Mouse (Mus musculus) gastrocnemius, postnatal 25 days (tissue): ENCODE results near the gene Cyp2u1. TPM values are rescaled to one million over a fixed set of nuclear protein-coding genes. Genes with fewer than 3 reads are reported as not detected.
"Not testable (repeated sequence)": the region's sequence is repeated elsewhere in the genome, so short reads cannot be mapped to it uniquely, and the experiment has no call there.

Experiments
- DNase-seq: peaks from one replicate; pipeline ENCODE4 v3.0.0; 2022
- long read RNA-seq, 2 experiments: library from polyadenylated mRNA; stranded (forward); transcript quantifications; one replicate each; pipeline ENCODE4 v2.0.0; 2021
- total RNA-seq, 2 experiments: library from RNA; stranded (reverse); gene quantifications; 1 replicate in 1 of 2; 2 replicates in 1 of 2; pipeline ENCODE4 v1.2.3; 2021

The Cyp2u1 gene
- 10 to 100 TPM; 10.4 to 12.3 TPM for total RNA-seq
- long read RNA-seq, experiment 1, full-length matches to known transcripts, result 1 of 2 reads
- long read RNA-seq, experiment 1, partial matches to known transcripts, result 0 of 2 reads
- long read RNA-seq, experiment 1, other reads (novel, unspliced or antisense), result 1 of 2 reads
- long read RNA-seq, experiment 2, partial matches to known transcripts, result 2 of 3 reads
- long read RNA-seq, experiment 2, other reads (novel, unspliced or antisense), result 1 of 3 reads

DNA sequence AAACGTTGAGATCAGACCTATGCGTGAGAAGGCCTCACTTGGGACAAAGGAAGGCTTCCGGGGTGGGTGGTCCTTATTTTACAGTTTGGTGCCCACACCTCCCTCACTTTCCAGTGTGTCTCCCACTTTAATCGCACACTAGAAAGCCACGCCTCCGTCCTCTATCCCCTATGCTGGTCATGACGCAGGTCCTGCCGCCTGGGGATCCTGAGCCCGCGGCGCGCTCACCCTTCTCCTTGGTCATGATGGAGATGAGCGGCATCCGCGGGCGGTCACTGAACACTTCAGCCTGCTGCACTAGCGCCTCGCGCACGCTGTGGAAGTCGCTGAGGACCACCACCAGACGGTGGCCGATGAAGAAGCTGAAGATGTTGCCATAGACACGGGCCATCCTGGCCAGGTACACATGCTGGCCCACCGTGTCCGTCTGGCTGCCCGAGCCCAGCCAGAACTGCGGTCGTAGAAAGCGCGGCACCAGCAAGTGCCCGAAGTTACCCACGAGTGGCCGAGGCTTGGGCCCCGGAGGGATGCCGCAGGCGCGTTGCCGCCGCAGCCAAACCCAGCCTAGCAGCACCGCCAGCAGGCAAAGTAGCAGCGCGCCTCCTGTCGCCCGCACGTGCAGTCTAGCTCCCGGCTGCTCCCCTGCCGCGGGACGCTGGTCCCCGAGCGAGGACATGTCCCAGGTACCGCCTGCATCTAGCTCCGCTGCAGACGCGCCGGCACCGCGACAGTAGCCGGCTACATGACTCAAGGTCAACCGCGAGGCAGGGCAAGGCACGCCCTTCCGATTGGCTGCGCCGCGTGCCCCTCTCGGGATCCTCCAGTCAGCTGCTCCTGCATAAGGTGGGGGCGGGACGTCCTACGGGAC is at the start of gene Cyp2u1:
TSS of gene Cyp2u1 (minus strand) at position 776 of the 868 bp plus-strand sequence.
- DNase-seq, result peak; percentile 90

GRCm38 (mm10) chr3:131350539-131350938 is 47.5 kb upstream of the Cyp2u1 start:
- DNase-seq, result no peak

DNA sequence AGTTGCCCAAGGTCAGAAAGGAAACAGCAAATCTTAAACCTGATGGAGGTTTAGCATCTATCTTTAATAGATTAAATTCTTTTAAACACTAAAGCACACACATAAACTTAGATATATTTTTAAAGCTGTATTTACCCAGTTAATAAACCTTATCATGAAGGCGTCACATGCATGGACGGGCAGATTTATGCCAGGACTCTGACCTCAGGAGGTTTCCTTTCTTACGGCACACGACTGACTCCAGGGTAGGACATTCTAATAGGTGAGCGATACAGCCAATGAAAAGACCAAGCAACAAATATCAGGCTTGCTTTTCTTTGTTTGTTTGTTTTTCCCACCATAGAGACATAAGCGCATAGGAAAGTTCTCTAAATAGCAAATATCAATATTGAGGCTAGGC is 46.0 kb upstream of the Cyp2u1 start:
- DNase-seq, result no peak

DNA sequence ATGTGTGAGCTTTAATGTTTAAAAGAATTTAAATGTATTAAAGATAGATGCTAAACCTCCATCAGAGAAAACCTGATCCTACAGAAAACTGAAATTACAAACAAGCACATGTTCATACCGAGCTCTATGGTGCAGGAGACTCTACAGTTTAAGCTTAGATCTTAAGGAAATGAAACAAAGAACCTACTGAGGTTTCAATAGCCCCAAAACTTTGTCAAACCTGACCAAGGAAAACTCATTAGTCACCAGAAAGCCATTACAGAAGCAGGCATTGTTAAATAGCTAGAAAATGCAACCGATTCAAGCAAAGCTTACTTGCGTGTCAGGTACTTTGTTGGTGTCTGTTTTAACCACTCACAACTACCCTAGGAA is 45.5 kb upstream of the Cyp2u1 start:
- DNase-seq, result no peak

- DNase-seq, result no peak
Observed at GRCm38 (mm10) chr3:131347831-131348578, 45.0 kb upstream of the Cyp2u1 start.

GRCm38 (mm10) chr3:131345903-131346302 is 42.9 kb upstream of the Cyp2u1 start:
- DNase-seq, result no peak

DNA sequence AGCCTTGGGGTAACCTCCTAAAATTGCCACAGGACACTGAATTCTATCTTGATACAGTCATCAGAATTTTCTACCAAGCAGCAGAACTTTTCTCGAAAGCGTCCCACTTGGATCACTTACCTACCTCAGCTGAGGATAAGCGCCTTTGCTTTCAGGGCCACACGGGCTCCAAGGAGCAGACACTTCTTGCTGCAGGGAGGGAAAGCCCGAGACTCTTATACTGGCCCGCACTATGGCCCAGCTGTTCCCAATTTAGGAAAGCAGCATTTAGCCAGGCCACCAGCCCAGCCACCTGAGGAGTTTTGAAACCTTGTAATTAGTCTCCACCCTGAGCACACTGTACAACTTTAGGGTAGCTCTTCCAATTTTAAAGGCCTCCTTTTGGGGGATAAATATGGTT is 40.3 kb upstream of the Cyp2u1 start:
- DNase-seq, result no peak

GRCm38 (mm10) chr3:131340885-131341284 is 37.9 kb upstream of the Cyp2u1 start:
- DNase-seq, result no peak

- no peak for DNase-seq
Observed at GRCm38 (mm10) chr3:131339280-131339679, 36.3 kb upstream of the Cyp2u1 start.

DNA sequence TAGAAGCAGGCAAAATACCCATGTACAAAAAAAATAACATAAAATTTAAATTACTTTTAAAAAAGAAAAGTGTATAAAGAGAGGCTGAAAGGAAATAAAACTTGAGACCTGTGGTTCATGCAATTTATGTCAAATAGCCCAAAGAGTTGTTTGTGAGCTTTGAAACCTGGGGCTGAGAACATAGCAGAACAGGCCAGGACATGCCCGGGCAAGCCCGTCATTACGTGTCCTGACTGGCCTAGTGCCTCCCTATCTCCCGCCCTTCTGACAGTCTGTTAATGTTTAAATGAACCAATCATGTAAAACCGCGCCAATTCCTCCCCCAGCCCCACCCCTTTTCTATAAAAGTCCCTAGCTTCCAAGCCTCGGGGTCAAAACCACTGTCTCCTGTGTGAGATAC is 34.7 kb upstream of the Cyp2u1 start:
- DNase-seq, result not testable (repeated sequence)

DNA sequence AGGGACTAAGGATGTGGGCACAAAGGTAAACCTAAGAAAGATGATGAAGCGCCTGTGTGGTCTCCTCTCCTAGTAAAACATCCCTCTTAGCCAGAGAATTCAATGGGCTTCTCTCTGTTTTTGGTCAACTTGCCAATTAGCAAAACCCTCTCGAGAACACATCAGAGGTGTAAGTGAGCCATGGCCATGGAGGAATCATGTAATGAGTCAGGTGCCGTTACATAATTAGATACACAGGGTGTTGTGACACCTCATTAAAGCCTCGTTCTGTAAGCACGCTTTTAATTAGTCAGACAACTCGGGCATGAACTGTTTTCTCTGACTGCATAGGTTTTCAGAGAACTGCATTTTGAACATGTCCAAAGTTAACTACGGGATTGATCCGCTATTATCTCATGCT is 33.6 kb upstream of the Cyp2u1 start:
- no peak for DNase-seq

DNA sequence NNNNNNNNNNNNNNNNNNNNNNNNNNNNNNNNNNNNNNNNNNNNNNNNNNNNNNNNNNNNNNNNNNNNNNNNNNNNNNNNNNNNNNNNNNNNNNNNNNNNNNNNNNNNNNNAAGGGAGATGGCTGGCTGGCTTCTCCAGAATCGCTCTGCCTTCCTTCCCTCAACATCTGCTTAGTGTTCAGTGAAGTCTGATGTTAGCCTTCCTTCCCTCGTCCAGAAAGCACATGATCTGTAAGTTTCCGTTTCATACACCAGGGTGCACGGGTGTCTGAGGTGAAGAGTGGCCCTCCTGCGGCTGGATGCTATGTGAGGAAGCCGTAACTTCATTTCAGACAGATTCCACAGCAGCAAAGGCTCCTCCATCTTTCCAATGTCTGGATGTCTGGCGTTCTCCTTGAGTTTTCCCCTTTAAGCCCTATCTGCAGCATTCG is 32.1 kb upstream of the Cyp2u1 start:
- no peak for DNase-seq

DNA sequence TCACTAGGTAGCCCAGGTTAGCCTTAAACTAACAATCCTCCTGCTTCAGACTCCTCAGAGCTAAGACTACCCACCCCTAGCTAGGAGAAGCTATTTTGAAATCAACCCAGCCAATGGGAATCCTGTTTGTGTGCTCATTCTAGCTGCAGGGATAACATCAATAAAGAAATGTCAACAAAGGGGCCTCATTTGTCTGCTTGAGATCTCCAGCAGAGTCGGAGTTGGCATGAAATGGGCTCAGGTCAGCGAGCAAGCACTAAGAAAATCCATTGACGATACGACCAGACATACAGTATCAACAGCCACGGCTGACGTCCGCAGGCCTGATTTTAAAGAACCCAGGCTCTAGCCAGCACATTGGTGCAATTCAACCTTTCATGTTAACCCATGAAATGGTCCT is 24.2 kb upstream of the Cyp2u1 start:
- no peak for DNase-seq

DNA sequence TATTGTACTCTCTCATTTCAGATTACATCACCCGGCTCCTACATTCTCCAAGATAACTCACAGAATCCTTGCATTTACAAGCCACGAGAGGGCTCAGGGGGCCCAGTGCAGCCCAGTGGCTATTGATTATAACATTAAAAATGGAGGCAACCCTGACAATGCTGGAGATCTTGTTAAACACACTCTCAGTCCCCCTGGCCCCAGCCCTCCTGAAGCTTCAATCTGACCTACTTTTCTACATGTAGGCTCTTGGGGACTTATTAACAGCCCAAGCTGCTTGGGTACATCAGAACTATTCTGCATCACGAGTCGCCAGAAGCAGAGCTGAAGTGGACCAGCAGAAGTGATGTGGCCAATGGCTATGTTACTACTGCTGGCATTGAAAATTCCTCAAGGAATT is 23.6 kb upstream of the Cyp2u1 start:
- no peak for DNase-seq

GRCm38 (mm10) chr3:131322081-131322815 is 19.2 kb upstream of the Cyp2u1 start:
- no peak for DNase-seq

GRCm38 (mm10) chr3:131320184-131320583 is 17.2 kb upstream of the Cyp2u1 start:
- peak; percentile 56 for DNase-seq

- no peak for DNase-seq
Observed at GRCm38 (mm10) chr3:131318211-131318610, 15.2 kb upstream of the Cyp2u1 start.

DNA sequence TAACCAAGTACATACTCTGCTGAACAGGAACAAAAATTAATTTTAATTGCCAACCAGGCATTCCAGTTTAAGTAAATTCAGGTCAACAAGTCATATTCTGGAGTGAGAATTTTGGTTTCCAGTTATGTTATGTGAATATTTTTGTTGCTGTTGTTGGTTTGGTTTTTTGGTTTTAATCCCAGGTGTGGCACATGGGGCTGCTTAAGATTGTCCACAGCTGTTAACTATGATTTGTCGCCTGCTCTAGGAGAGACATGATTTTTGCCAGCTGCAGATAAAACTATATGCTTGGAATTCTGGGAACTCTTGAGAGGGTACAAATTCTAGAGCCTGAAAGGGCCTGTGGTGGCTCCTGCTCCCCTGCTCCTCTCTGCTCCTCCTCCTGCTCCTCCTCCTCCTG is 14.1 kb upstream of the Cyp2u1 start:
- DNase-seq, result no peak

- DNase-seq, result no peak
Observed at GRCm38 (mm10) chr3:131315957-131316510, 13.0 kb upstream of the Cyp2u1 start.

DNA sequence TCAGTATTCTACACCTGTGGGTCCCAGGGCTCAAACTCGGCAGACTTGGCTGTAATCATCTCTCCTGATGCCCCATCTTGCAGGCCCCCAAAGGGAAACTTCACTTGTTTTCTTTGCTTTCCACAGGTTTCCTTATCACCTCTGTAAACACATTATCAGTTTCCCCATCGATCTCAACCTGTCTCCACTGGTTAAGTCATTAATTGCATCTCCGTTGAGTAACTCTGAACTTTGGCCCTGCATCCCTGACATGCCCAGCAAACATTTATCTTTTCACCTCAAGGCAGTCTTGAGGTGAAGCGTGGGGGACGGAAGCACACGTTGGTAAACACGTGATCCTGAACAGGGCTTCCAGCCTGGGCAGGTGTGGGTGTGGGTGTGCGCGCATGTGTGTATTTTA is 9.3 kb upstream of the Cyp2u1 start:
- no peak for DNase-seq

DNA sequence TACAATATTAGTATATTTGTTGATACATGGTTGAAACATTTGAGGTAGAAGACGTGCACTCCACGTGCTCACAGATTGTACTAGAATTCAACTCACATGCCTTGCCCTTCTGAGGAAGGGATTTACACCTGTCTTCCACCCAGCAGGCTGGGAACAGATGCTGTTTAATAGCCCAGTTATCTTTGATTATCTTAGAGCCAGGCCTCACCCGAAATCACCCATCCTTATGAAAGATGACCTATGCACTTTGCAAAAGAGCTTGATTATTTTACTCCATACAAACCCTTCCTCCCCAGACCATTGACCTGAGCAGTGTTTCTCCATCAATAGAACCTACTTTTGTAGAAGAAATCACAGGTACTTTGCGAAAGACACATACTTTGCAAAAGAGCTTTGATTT is 7.5 kb upstream of the Cyp2u1 start:
- DNase-seq, result no peak

- DNase-seq, result no peak
Observed at GRCm38 (mm10) chr3:131307811-131308210, 4.8 kb upstream of the Cyp2u1 start.
